Mouse (Mus musculus): ENCODE results near the gene Ercc8. TPM values are rescaled to one million over a fixed set of nuclear protein-coding genes. Genes with fewer than 3 reads are reported as not detected.
A peak's percentile ranks its signal among the peaks of the same experiment; 100 is the strongest.

Gene Ercc8
- polyA plus RNA-seq, 1 experiment from 2014 or later = 23.0 TPM

GRCm38 (mm10) chr13:108129070-108129469 lies 29.5 kb upstream of the Ercc8 start:
- WGBS = 75% methylated on average over 7 of the region's 7 CpGs
- no peaks in the 10 kb centered on the region for H3K36me3 ChIP-seq
- H3K4me3 ChIP-seq = no peak overlapping the region
- peaks cover 9% of the 10 kb centered on the region for H3K4me1 ChIP-seq
- no peak for DNase-seq (ENCODE audit: low spot score)
- no peak overlapping the region for H3K27ac ChIP-seq (replicated peaks)
- no peaks in the 10 kb centered on the region for H3K27me3 ChIP-seq (ENCODE audit: low read depth, poor library complexity, severe bottlenecking)
- H3K9me3 ChIP-seq (replicated peaks) = no peaks in the 10 kb centered on the region

- Histone ChIP-seq H3K4me3 (no peak overlapping the region), H3K9me3 (replicated peaks) (no peaks in the 10 kb centered on the region), H3K4me1 (peaks cover 9% of the 10 kb centered on the region; the same call in 1 of the 2 replicates), H3K36me3 (no peaks in the 10 kb centered on the region), H3K27me3 (ENCODE audit: low read depth, poor library complexity, severe bottlenecking) (no peaks in the 10 kb centered on the region), H3K27ac (replicated peaks) (no peak overlapping the region)
- no peak for DNase-seq (ENCODE audit: low spot score)
- WGBS = 94% methylated on average over 5 of the region's 5 CpGs
Measured at GRCm38 (mm10) chr13:108130737-108131136, 27.8 kb upstream of the Ercc8 start.

- Histone ChIP-seq H3K9me3 (replicated peaks) (no peaks in the 10 kb centered on the region), H3K4me1 (peaks cover 10% of the 10 kb centered on the region; the same call in 1 of the 2 replicates), H3K27me3 (ENCODE audit: low read depth, poor library complexity, severe bottlenecking) (no peaks in the 10 kb centered on the region), H3K27ac (replicated peaks) (no peak overlapping the region), H3K4me3 (no peak overlapping the region), H3K36me3 (no peaks in the 10 kb centered on the region)
- no peak for DNase-seq (ENCODE audit: low spot score)
- WGBS = 75% methylated on average over 6 of the region's 6 CpGs
Measured at GRCm38 (mm10) chr13:108132031-108132819, 26.3 kb upstream of the Ercc8 start.

DNA sequence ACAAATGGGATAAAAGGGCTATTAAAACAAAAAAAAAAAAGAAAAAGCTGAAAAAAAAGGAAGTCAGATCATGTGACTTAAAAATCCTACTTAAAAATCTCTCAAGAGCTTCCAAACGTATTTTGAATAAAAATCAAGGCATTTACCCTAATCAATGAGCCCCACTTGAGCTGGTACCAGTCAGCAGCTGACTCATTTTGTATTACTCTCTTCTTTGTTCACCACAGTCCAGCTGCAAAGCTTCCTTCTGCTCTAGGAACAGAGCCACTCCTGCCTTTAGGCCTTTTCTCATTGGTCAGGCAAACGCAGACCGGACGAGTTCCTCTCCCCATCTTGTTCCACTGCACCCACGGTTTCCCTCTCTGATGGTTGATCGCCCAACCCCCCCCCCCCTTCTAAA lies 22.9 kb upstream of the Ercc8 start:
- WGBS = 79% methylated on average over 6 of the region's 6 CpGs
- Histone ChIP-seq H3K27ac (replicated peaks) (no peak overlapping the region), H3K27me3 (ENCODE audit: low read depth, poor library complexity, severe bottlenecking) (no peaks in the 10 kb centered on the region), H3K4me1 (peaks cover 10% of the 10 kb centered on the region; the same call in 1 of the 2 replicates), H3K9me3 (replicated peaks) (no peaks in the 10 kb centered on the region), H3K4me3 (no peak overlapping the region), H3K36me3 (no peaks in the 10 kb centered on the region)
- no peak for DNase-seq (ENCODE audit: low spot score)

GRCm38 (mm10) chr13:108138403-108138977 lies 20.0 kb upstream of the Ercc8 start:
- WGBS = 93% methylated on average over 5 of the region's 5 CpGs
- no peak for DNase-seq (ENCODE audit: low spot score)

DNA sequence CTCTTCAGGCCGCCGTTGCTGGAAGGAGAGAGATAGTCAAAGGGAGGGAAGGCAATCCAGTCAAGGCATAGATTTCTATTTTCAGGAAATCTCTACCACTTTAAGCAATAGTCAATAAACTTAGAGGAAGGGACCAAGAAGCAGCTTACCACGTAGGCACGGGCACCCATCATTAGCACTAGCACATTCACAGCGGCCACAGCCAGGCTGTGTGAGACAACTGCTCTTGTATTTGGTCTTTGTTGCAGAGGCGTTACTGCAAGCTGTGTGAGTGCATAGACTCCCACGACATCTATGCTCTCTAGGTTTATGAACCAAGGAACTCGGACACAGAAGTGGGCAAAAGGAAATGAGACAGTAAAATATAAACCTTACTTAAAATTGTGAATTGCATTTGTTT lies 14.4 kb upstream of the Ercc8 start:
- no peak overlapping the region for H3K4me3 ChIP-seq
- WGBS = 94% methylated on average over 8 of the region's 8 CpGs
- H3K9me3 ChIP-seq (replicated peaks) = no peaks in the 10 kb centered on the region
- no peak overlapping the region for H3K27ac ChIP-seq (replicated peaks)
- H3K4me1 ChIP-seq = no peaks in the 10 kb centered on the region
- DNase-seq (ENCODE audit: low spot score) = no peak
- H3K27me3 ChIP-seq (ENCODE audit: low read depth, poor library complexity, severe bottlenecking) = no peaks in the 10 kb centered on the region
- H3K36me3 ChIP-seq = 0 out of 2 replicates have a peak, but pooled peaks cover 4% of the 10 kb centered on the region

More at GRCm38 (mm10) chr13:108138403-108138977, 20.0 kb upstream of the Ercc8 start:
- Histone ChIP-seq H3K4me3 (no peak overlapping the region), H3K27ac (replicated peaks) (no peak overlapping the region), H3K36me3 (no peaks in the 10 kb centered on the region), H3K9me3 (replicated peaks) (no peaks in the 10 kb centered on the region), H3K4me1 (peaks cover 4% of the 10 kb centered on the region; the same call in 1 of the 2 replicates), H3K27me3 (ENCODE audit: low read depth, poor library complexity, severe bottlenecking) (no peaks in the 10 kb centered on the region)

DNA sequence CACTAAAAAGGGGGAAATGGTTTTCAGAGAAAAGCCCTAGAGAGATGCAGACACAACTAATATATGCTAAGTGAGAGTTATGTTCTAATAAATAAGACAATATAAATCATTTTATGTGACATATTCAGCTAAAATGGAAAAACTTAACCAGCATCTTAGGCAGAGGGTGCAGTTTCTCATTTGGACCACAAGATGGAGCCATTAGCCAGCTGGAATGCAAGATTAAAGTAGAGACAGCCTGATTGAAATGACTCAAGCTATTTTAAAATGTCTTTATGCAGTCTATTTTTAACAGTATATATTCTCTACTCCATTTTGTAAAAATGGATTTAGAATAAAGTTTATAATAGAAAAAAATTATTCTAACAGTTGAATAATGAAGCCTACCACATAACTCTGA lies 6.7 kb upstream of the Ercc8 start:
- Histone ChIP-seq H3K4me3 (no peak overlapping the region), H3K27me3 (ENCODE audit: low read depth, poor library complexity, severe bottlenecking) (no peaks in the 10 kb centered on the region), H3K36me3 (0 out of 2 replicates have a peak, but pooled peaks cover 4% of the 10 kb centered on the region), H3K4me1 (no peaks in the 10 kb centered on the region), H3K9me3 (replicated peaks) (no peaks in the 10 kb centered on the region), H3K27ac (replicated peaks) (no peak overlapping the region)
- DNase-seq (ENCODE audit: low spot score) = no peak

- H3K36me3 ChIP-seq = no peaks in the 10 kb centered on the region
- H3K27me3 ChIP-seq (ENCODE audit: low read depth, poor library complexity, severe bottlenecking) = no peaks in the 10 kb centered on the region
- H3K27ac ChIP-seq (replicated peaks) = no peak overlapping the region
- H3K9me3 ChIP-seq (replicated peaks) = no peaks in the 10 kb centered on the region
- DNase-seq (ENCODE audit: low spot score) = peak; percentile 20
- peaks cover 7% of the 10 kb centered on the region for H3K4me1 ChIP-seq
- H3K4me3 ChIP-seq = no peak overlapping the region
- 71% methylated on average over 8 of the region's 8 CpGs for WGBS
Measured at GRCm38 (mm10) chr13:108152650-108153372, 5.7 kb upstream of the Ercc8 start.

GRCm38 (mm10) chr13:108157156-108157555 lies 1.4 kb upstream of the Ercc8 start:
- H3K27me3 ChIP-seq (ENCODE audit: low read depth, poor library complexity, severe bottlenecking) = no peaks in the 10 kb centered on the region
- peak overlapping the region; percentile 92 for H3K4me3 ChIP-seq
- no peak for DNase-seq (ENCODE audit: low spot score)
- H3K4me1 ChIP-seq = peaks cover 17% of the 10 kb centered on the region
- no peak overlapping the region for H3K27ac ChIP-seq (replicated peaks)
- WGBS = 84% methylated on average over 2 of the region's 2 CpGs
- peaks cover 12% of the 10 kb centered on the region for H3K36me3 ChIP-seq
- no peaks in the 10 kb centered on the region for H3K9me3 ChIP-seq (replicated peaks)

DNA sequence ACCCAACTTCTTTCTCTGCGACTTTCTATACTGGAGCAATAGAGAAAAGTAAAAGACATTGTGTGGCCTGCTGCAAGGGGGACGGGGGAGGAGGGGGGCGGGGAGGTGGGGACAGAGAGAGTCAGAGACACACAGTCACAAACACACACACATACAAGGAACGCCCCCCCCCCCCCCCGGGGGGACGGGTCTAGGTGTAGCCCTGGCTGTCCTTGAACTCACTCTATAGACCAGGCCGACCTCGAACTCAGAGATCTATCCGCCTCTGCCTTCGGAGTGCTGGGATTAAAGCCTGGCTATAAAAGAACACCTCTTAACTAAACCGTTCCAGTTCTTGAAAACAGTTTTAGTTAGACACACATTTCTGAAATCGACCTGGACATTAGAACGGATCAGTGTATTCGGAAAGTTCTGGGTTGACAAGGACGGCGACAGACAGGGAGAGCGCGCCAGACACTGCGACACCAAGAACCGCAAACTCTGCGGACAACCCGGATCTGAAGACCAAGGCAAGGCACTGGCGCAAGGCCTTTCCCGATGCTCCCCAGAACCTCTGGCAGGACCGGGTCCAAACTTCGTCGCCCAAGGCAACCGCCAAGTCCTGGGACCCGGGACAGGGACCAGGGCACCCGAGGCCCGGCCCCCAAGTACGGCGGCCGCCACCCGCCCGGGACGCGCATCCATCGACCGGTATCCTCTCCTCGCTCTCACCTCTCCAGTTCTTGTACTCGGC lies 633 bp upstream of the Ercc8 start:
- peaks cover 17% of the 10 kb centered on the region for H3K4me1 ChIP-seq
- peaks cover 14% of the 10 kb centered on the region for H3K36me3 ChIP-seq
- H3K9me3 ChIP-seq (replicated peaks) = no peaks in the 10 kb centered on the region
- WGBS = 2% methylated on average over 38 of the region's 42 CpGs
- H3K27ac ChIP-seq (replicated peaks) = peak overlapping the region; percentile 84
- DNase-seq (ENCODE audit: low spot score) = peak; percentile 31
- H3K4me3 ChIP-seq = peak overlapping the region; percentile 92
- H3K27me3 ChIP-seq (ENCODE audit: low read depth, poor library complexity, severe bottlenecking) = no peaks in the 10 kb centered on the region

- Histone ChIP-seq H3K9me3 (replicated peaks) (no peaks in the 10 kb centered on the region), H3K36me3 (peaks cover 20% of the 10 kb centered on the region), H3K27ac (replicated peaks) (peak overlapping the region; percentile 84), H3K4me1 (peaks cover 17% of the 10 kb centered on the region), H3K27me3 (ENCODE audit: low read depth, poor library complexity, severe bottlenecking) (no peaks in the 10 kb centered on the region), H3K4me3 (peak overlapping the region; percentile 92)
- 7% methylated on average over 8 of the region's 8 CpGs for WGBS
- DNase-seq (ENCODE audit: low spot score) = no peak
Measured at GRCm38 (mm10) chr13:108159241-108159575, 677 bp downstream of the Ercc8 start.

- no peak for DNase-seq (ENCODE audit: low spot score)
- peak overlapping the region; percentile 92 for H3K4me3 ChIP-seq
Measured at GRCm38 (mm10) chr13:108159963-108160362, 1.4 kb downstream of the Ercc8 start.

More at GRCm38 (mm10) chr13:108159963-108160362, 1.4 kb downstream of the Ercc8 start:
- no peaks in the 10 kb centered on the region for H3K27me3 ChIP-seq (ENCODE audit: low read depth, poor library complexity, severe bottlenecking)
- 73% methylated on average over 7 of the region's 7 CpGs for WGBS
- peaks cover 20% of the 10 kb centered on the region for H3K36me3 ChIP-seq
- H3K4me1 ChIP-seq = peaks cover 17% of the 10 kb centered on the region
- H3K9me3 ChIP-seq (replicated peaks) = no peaks in the 10 kb centered on the region
- no peak overlapping the region for H3K27ac ChIP-seq (replicated peaks)
